Mouse (Mus musculus): ENCODE measurements around the gene Hopx. TPM values are rescaled to one million over a fixed set of nuclear protein-coding genes. Genes with fewer than 3 reads are reported as not detected.

The Hopx gene
- total and polyA plus RNA-seq, 3 experiments, result 26.8 to 43.4 TPM; not detected in 1

- no peak for TF ChIP-seq UBTF (IDR thresholded peaks at IDR 0.05; ENCODE audit: borderline replicate concordance, insufficient read depth, low read depth, low read length)
- peak; percentile 78 to 94 for TF ChIP-seq EP300 (IDR thresholded peaks at IDR 0.05; ENCODE audit: low read depth in 1 of 2, low read length in 2 of 2)
- peak; percentile 43; the same call in 1 of the 2 replicates for TF ChIP-seq BHLHE40 (IDR thresholded peaks at IDR 0.05; ENCODE audit: borderline replicate concordance, low read depth, low read length)
These were observed 15.5 kb downstream of the Hopx start (continued) for GRCm38 (mm10) chr5:77099317-77099996.

DNA sequence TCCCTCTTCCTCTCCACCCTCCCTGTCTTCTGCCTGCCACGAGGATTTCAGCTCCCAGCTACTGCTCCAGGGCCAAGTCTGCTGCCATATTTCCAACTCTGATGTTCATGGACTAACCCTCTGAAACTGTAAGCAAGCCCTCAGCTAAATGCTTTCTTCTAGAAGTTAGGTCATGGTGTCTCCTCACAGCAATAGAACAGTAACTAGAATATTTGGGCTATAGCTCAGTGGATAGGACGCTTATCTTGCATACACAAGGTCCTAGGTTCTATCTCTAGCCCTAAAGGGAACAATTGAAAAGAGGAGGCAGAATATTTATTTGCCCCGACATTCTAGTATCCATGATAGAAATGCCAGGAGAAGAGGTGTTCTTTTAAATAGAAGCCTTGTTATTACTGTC lies 16.0 kb downstream of the Hopx start:
- peaks cover 0 to 38% of the 10 kb centered on the region in 2 experiments; a peak in 2 of 4 replicates for H3K36me3 ChIP-seq (ENCODE audit: control insufficient read depth in 1 of 2, insufficient read depth in 2 of 2, low read length in 2 of 2)
- TF ChIP-seq HCFC1 (IDR thresholded peaks at IDR 0.05; ENCODE audit: low read depth, low read length) (peak; percentile 2; the same call in 1 of the 2 replicates), MYC (IDR thresholded peaks at IDR 0.05; ENCODE audit: low read depth, low read length) (0 out of 2 replicates have a peak, but pooled peaks have one; percentile 1), TBP (IDR thresholded peaks at IDR 0.05; ENCODE audit: low read depth, low read length) (peak; percentile 93), RAD21 (IDR thresholded peaks at IDR 0.05; ENCODE audit: low read depth, low read length) (no peak)
- 0 out of 2 replicates have a peak overlapping the region, but pooled peaks have one; percentile 1 for H3K9ac ChIP-seq (ENCODE audit: control insufficient read depth, low read depth, low read length, poor library complexity, severe bottlenecking)
- no peak for DNase-seq (ENCODE audit: low read depth, low spot score)
- H3K4me1 ChIP-seq (ENCODE audit: control insufficient read depth in 1 of 2, insufficient read depth in 2 of 2, low read length in 2 of 2), result peaks cover 23 to 49% of the 10 kb centered on the region in 2 experiments
- H3K4me3 ChIP-seq (ENCODE audit: control insufficient read depth in 1 of 2, insufficient read depth in 1 of 2, low read depth in 2 of 2, low read length in 2 of 2), result peak overlapping the region in 1 of 2 experiments; percentile 33; a peak in 2 of 4 replicates
- peaks cover 2% of the 10 kb centered on the region; the same call in 1 of the 2 replicates for H3K79me2 ChIP-seq (ENCODE audit: control insufficient read depth, insufficient read depth, low read length, poor library complexity)
- H3K27me3 ChIP-seq (ENCODE audit: control insufficient read depth in 1 of 2, insufficient read depth in 2 of 2, low read length in 2 of 2), result no peaks in the 10 kb centered on the region
- H3K27ac ChIP-seq (ENCODE audit: control insufficient read depth, low read depth, low read length), result peak overlapping the region; percentile 30
- H3K9me3 ChIP-seq (replicated peaks; ENCODE audit: insufficient read depth, low read length), result no peaks in the 10 kb centered on the region

DNA sequence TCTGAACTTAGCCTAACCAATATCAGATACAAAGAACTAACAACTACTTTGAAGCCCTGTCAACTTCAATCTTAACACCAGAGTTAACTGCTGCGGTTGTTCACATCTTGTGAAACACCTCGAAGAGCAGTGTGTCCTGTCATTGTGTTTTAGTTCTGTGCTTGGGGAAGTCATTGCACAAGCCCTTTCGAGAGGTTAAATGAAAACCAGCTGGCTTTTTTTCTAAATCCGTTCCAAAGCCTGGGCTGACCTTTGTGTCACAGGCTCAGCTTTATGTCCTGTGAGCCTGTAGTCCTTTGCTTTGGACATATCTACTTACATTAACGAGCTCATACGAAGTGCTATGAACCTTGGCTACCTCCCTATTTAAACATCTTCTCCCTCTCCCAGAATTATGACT lies 17.2 kb downstream of the Hopx start:
- no peak overlapping the region for H3K27ac ChIP-seq (ENCODE audit: control insufficient read depth, low read depth, low read length)
- no peak overlapping the region for H3K9ac ChIP-seq (ENCODE audit: control insufficient read depth, low read depth, low read length, poor library complexity, severe bottlenecking)
- H3K4me1 ChIP-seq (ENCODE audit: control insufficient read depth in 1 of 2, insufficient read depth in 2 of 2, low read length in 2 of 2), result peaks cover 29 to 54% of the 10 kb centered on the region in 2 experiments
- peaks cover 4% of the 10 kb centered on the region; the same call in 1 of the 2 replicates for H3K79me2 ChIP-seq (ENCODE audit: control insufficient read depth, insufficient read depth, low read length, poor library complexity)
- peaks cover 0 to 45% of the 10 kb centered on the region in 2 experiments; a peak in 2 of 4 replicates for H3K36me3 ChIP-seq (ENCODE audit: control insufficient read depth in 1 of 2, insufficient read depth in 2 of 2, low read length in 2 of 2)
- H3K9me3 ChIP-seq (replicated peaks; ENCODE audit: insufficient read depth, low read length), result no peaks in the 10 kb centered on the region
- no peaks in the 10 kb centered on the region for H3K27me3 ChIP-seq (ENCODE audit: control insufficient read depth in 1 of 2, insufficient read depth in 2 of 2, low read length in 2 of 2)
- no peak overlapping the region for H3K4me3 ChIP-seq (ENCODE audit: control insufficient read depth in 1 of 2, insufficient read depth in 1 of 2, low read depth in 2 of 2, low read length in 2 of 2)
- no peak for DNase-seq (ENCODE audit: low read depth, low spot score)
- TF ChIP-seq BHLHE40 (IDR thresholded peaks at IDR 0.05; ENCODE audit: borderline replicate concordance, low read depth, low read length) (no peak), HCFC1 (IDR thresholded peaks at IDR 0.05; ENCODE audit: low read depth, low read length) (no peak), MYC (IDR thresholded peaks at IDR 0.05; ENCODE audit: low read depth, low read length) (no peak), JUND (IDR thresholded peaks at IDR 0.05; ENCODE audit: low read depth, low read length) (no peak), TBP (IDR thresholded peaks at IDR 0.05; ENCODE audit: low read depth, low read length) (no peak), ZNF384 (IDR thresholded peaks at IDR 0.05; ENCODE audit: low read depth, low read length) (no peak), ETS1 (IDR thresholded peaks at IDR 0.05; ENCODE audit: low read depth, low read length) (no peak), RAD21 (IDR thresholded peaks at IDR 0.05; ENCODE audit: low read depth, low read length) (no peak), CHD2 (IDR thresholded peaks at IDR 0.05; ENCODE audit: low read length) (no peak), MAX (IDR thresholded peaks at IDR 0.05; ENCODE audit: low read length) (no peak), NELFE (IDR thresholded peaks at IDR 0.05; ENCODE audit: low read depth, low read length) (no peak), E2F4 (IDR thresholded peaks at IDR 0.05; ENCODE audit: borderline replicate concordance, low read depth, low read length) (no peak), GABPA (IDR thresholded peaks at IDR 0.05; ENCODE audit: low read depth, low read length) (no peak), CHD1 (IDR thresholded peaks at IDR 0.05; ENCODE audit: low read depth, low read length) (no peak), KAT2A (conservative IDR thresholded peaks at IDR 0.05; ENCODE audit: low read depth, low read length) (no peak), MXI1 (IDR thresholded peaks at IDR 0.05; ENCODE audit: low read depth, low read length) (no peak), EP300 (IDR thresholded peaks at IDR 0.05; ENCODE audit: low read depth in 1 of 2, low read length in 2 of 2) (no peak), ZC3H11A (IDR thresholded peaks at IDR 0.05; ENCODE audit: low read depth, low read length) (no peak)
